Mouse (Mus musculus) small intestine, adult 2 months (tissue): Measurements from ENCODE around the gene Exoc5. TPM values are rescaled to one million over a fixed set of nuclear protein-coding genes. Genes with fewer than 3 reads are reported as not detected.

ENCODE experiments used
- H3K27ac ChIP-seq: fragments of 200-500 bp; 2 replicates; pipeline ENCODE4 v1.5.1; 2012; ENCODE audit warnings: low read depth, low read length, control low read depth, inconsistent platforms; ENCODE audit not compliant: insufficient read depth
- H3K27me3 ChIP-seq: fragments of 200-500 bp; 2 replicates; pipeline ENCODE4 v1.6.1; 2012; ENCODE audit warnings: mild to moderate bottlenecking, moderate library complexity, low read length, inconsistent platforms; ENCODE audit not compliant: control insufficient read depth, insufficient read depth
- H3K36me3 ChIP-seq: fragments of 200-500 bp; 2 replicates; pipeline ENCODE4 v1.6.1; 2012; ENCODE audit warnings: mild to moderate bottlenecking, low read length, control low read depth, inconsistent platforms; ENCODE audit not compliant: control insufficient read depth, insufficient read depth
- H3K4me1 ChIP-seq: fragments of 200-500 bp; 2 replicates; pipeline ENCODE4 v1.6.1; 2012; ENCODE audit warnings: low read length, inconsistent platforms, mixed read lengths; ENCODE audit not compliant: control insufficient read depth, insufficient read depth, insufficient read length
- H3K4me3 ChIP-seq: fragments of 200-500 bp; 2 replicates; pipeline ENCODE4 v1.5.1; 2012; ENCODE audit warnings: low read depth, mild to moderate bottlenecking, control low read depth, inconsistent platforms, low read length, moderate library complexity
- CTCF ChIP-seq: fragments of 200-500 bp; IDR thresholded peaks from 2 replicates; pipeline ENCODE4 v1.5.1; 2012; ENCODE audit warnings: low read depth, mild to moderate bottlenecking, control low read depth, inconsistent platforms, low read length, moderate library complexity, mixed read lengths; ENCODE audit not compliant: insufficient replicate concordance, insufficient read length; ENCODE audit errors: extremely low read depth
- POLR2A ChIP-seq: fragments of 200-500 bp; IDR thresholded peaks from 2 replicates; pipeline ENCODE4 v1.6.1; 2012; ENCODE audit warnings: low read depth, mild to moderate bottlenecking, control low read depth, inconsistent platforms, low read length, moderate library complexity
- WGBS: fragments of 180-500 bp; shearing (Covaris S2); methylation state at CpG from one replicate; pipeline ENCODE4 v1.1.7; 2018; 5-methylcytosine and 5-hydroxymethylcytosine counted together
- polyA plus RNA-seq: library from polyadenylated mRNA; depleted of rRNA; stranded (reverse); fragments of >200 nt; gene quantifications from 2 replicates; pipeline ENCODE4 v1.2.3, GENCODE M21; 2012; rRNA removed

Exoc5 gene
- polyA plus RNA-seq, 1 experiment, result 7.6 TPM

DNA sequence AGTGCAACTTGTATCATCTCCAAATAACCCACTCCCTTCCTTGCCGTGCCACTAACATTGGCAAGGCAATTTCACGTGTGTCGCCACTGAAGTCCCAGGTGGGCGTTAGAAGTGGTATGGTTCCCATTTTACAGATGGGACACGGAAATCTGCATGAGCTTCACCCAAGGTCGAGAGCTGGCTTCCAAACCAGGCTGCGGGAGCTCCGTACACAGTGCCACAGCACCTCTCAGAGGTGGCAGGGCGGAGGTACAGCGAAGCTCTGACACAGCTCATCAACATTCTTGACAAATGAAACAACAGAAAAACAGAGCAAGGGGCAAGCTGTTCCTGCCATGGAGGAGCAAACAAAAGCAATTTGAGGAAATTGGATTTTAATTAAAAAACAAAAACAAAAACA is 80.8 kb downstream of the Exoc5 start:
- H3K27ac ChIP-seq, result no peak overlapping the region
- no peaks in the 10 kb centered on the region; the same call in 1 of the 2 replicates for H3K27me3 ChIP-seq
- H3K4me1 ChIP-seq, result no peaks in the 10 kb centered on the region
- H3K4me3 ChIP-seq, result no peak overlapping the region
- WGBS, result 48% methylated on average over 10 of the region's 10 CpGs
- TF ChIP-seq CTCF (no peak), POLR2A (no peak)
- H3K36me3 ChIP-seq, result no peaks in the 10 kb centered on the region

DNA sequence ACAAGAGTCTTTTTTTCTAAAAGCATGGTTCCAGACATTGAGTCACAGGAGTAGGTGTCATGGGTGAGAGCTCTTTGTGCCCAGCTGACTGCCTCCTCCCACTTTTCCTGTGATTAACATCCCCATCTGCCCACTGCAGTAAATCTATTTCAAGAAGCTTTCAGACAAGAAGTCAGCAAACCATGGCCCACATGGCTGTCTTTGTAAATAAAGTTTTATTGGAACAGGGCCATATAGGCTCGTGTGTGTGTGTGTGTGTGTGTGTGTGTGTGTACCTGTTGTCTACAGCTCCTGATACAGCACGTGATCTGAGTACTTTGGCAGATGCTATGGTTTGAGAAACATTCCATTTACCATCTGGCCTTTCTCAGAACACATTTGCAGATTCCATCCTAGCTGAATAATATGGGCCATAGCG is 87.5 kb downstream of the Exoc5 start:
- 40% methylated on average over 3 of the region's 3 CpGs for WGBS
- no peak overlapping the region for H3K27ac ChIP-seq
- no peak for TF ChIP-seq CTCF
- TF ChIP-seq POLR2A, result no peak

DNA sequence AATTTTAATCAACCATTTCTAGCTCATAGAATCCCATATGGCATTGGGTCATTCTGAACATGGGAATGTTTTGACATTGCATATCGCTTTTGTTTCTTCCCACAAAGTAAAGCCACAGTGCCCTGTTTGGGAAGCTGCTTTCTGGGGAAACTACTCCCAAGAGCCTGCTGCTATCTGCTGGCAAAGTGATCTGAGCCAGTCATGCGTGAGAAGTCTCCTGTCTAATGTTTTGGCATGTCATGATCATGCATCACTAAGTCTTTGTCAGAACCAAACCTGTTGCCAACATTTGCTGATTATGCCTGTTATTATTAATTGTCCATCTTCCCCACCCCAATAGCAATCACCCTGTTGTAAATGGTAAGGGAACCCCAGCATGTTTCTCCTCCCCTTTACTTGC is 94.9 kb downstream of the Exoc5 start:
- WGBS, result 87% methylated on average over 2 of the region's 2 CpGs
- no peak for TF ChIP-seq CTCF
- no peak for TF ChIP-seq POLR2A
- H3K4me3 ChIP-seq, result no peak overlapping the region
- no peaks in the 10 kb centered on the region for H3K36me3 ChIP-seq
- H3K4me1 ChIP-seq, result no peaks in the 10 kb centered on the region
- no peaks in the 10 kb centered on the region for H3K27me3 ChIP-seq
- no peak overlapping the region for H3K27ac ChIP-seq

More for the DNA sequence above, 87.5 kb downstream of the Exoc5 start:
- Histone ChIP-seq H3K4me3 (no peak overlapping the region), H3K27me3 (no peaks in the 10 kb centered on the region; the same call in 1 of the 2 replicates), H3K36me3 (no peaks in the 10 kb centered on the region), H3K4me1 (no peaks in the 10 kb centered on the region)

DNA sequence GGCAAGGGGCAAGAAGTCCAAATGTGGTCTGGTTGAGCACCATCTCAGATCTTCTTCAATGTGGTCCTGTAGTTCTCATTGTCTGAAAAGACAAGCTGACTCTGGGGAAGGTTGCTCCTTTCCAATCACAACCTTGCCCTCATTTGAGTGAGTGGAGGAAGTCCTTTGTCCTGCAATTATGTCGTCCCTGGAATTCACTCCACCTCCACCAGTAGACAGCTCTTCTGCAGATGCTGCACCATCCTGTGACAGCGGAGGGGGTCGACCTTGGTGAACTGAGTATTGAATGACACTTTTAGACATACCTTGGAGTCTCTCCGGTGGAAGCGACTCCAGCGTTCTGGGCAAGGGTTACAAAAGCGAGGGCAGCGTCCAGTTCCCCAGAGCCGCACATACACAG is 97.8 kb downstream of the Exoc5 start:
- no peak for TF ChIP-seq CTCF
- no peak for TF ChIP-seq POLR2A
- Histone ChIP-seq H3K27ac (no peak overlapping the region), H3K36me3 (no peaks in the 10 kb centered on the region), H3K4me3 (no peak overlapping the region), H3K4me1 (no peaks in the 10 kb centered on the region), H3K27me3 (no peaks in the 10 kb centered on the region)
- 78% methylated on average over 9 of the region's 9 CpGs for WGBS

Other genes starting within 250 kb of the Exoc5 start
- gene Ap5m1, start 556 bp downstream of the Exoc5 start, polyA plus RNA-seq, result 1.2 and 4.6 TPM in 2 replicates
- gene Naa30, start 105.6 kb upstream of the Exoc5 start, polyA plus RNA-seq, result 1.9 and 3.7 TPM in 2 replicates
- 0.18 and 0.47 TPM in 2 replicates for gene ccdc198, start 178.8 kb upstream of the Exoc5 start, polyA plus RNA-seq